Mouse (Mus musculus) naive thymus-derived CD4-positive, alpha-beta T cell, adult 2 months (primary cell): Measurements from ENCODE around the gene Zmynd8.

ENCODE experiments used
- DNase-seq: peaks from one replicate; pipeline ENCODE4 v3.0.0-alpha.2; 2011; ENCODE audit warnings: low read depth

Gene Zmynd8

GRCm38 (mm10) chr2:165898202-165899194 lies at the start of gene Zmynd8:
Gene Zmynd8, minus strand, starts transcription at chr2:165899016.
- DNase-seq: no peak

GRCm38 (mm10) chr2:165948007-165948406 lies 49.2 kb upstream of the Zmynd8 start:
- DNase-seq: no peak

- DNase-seq: no peak
These were observed 47.3 kb upstream of the Zmynd8 start for GRCm38 (mm10) chr2:165946046-165946564.

GRCm38 (mm10) chr2:165944576-165945351 lies 45.9 kb upstream of the Zmynd8 start:
- DNase-seq: no peak

- no peak for DNase-seq
These were observed 44.3 kb upstream of the Zmynd8 start for GRCm38 (mm10) chr2:165943113-165943512.

GRCm38 (mm10) chr2:165936106-165936505 lies 37.3 kb upstream of the Zmynd8 start:
- DNase-seq: no peak

GRCm38 (mm10) chr2:165927705-165928104 lies 28.9 kb upstream of the Zmynd8 start:
- no peak for DNase-seq

- DNase-seq: no peak
These were observed 27.4 kb upstream of the Zmynd8 start for GRCm38 (mm10) chr2:165926191-165926590.

GRCm38 (mm10) chr2:165925144-165925543 lies 26.3 kb upstream of the Zmynd8 start:
- peak; percentile 43 for DNase-seq

GRCm38 (mm10) chr2:165924695-165925094 lies 25.9 kb upstream of the Zmynd8 start:
- peak; percentile 54 for DNase-seq

GRCm38 (mm10) chr2:165923715-165924114 lies 24.9 kb upstream of the Zmynd8 start:
- DNase-seq: peak; percentile 82

GRCm38 (mm10) chr2:165922994-165923393 lies 24.2 kb upstream of the Zmynd8 start:
- DNase-seq: peak; percentile 37

- peak; percentile 81 for DNase-seq
These were observed 23.4 kb upstream of the Zmynd8 start for GRCm38 (mm10) chr2:165922047-165922728.

- peak; percentile 89 for DNase-seq
These were observed 15.5 kb upstream of the Zmynd8 start for GRCm38 (mm10) chr2:165914298-165914697.

- DNase-seq: no peak
These were observed 14.3 kb upstream of the Zmynd8 start for GRCm38 (mm10) chr2:165913073-165913472.

GRCm38 (mm10) chr2:165909731-165910130 lies 10.9 kb upstream of the Zmynd8 start:
- DNase-seq: no peak

- no peak for DNase-seq
These were observed 8.4 kb upstream of the Zmynd8 start for GRCm38 (mm10) chr2:165907199-165907598.

- DNase-seq: no peak
These were observed 7.6 kb upstream of the Zmynd8 start for GRCm38 (mm10) chr2:165906332-165906945.

GRCm38 (mm10) chr2:165901127-165901384 lies 2.2 kb upstream of the Zmynd8 start:
- DNase-seq: no peak

GRCm38 (mm10) chr2:165900351-165901126 lies 1.7 kb upstream of the Zmynd8 start:
- DNase-seq: no peak

GRCm38 (mm10) chr2:165899923-165900322 lies 1.1 kb upstream of the Zmynd8 start:
- no peak for DNase-seq
